Mouse (Mus musculus): ENCODE results near the gene 0610040J01Rik. TPM values are rescaled to one million over a fixed set of nuclear protein-coding genes. Genes with fewer than 3 reads are reported as not detected.

The 0610040J01Rik gene
- polyA plus RNA-seq, 1 experiment: 7.0 TPM

DNA sequence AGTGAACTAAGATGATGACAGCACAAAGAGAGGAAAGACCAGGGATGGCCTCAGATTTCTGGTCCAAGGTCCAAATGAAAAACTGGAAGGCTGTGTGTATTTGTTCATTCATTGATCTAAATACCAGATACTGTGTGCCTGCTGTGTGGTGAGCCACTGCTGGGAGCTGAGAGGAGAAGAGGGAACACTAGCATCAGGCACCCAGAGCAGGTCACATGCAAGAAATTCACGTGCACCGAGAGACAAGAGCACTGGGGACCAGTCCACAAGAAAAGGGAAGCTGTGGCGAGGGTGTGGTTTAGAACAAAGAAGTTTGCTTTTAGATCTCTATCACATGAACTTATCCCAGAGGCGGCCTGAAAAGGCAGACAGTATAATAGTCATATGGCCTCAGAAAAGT, 126.4 kb downstream of the 0610040J01Rik start:
- H3K27ac ChIP-seq (ENCODE audit: insufficient read depth, low read length): no peak overlapping the region
- H3K4me1 ChIP-seq (ENCODE audit: control insufficient read depth, insufficient read depth, low read length): no peaks in the 10 kb centered on the region
- H3K4me3 ChIP-seq (ENCODE audit: insufficient read depth, low read length): no peak overlapping the region
- TF ChIP-seq CTCF (IDR thresholded peaks at IDR 0.05; ENCODE audit: extremely low read depth, insufficient read depth, low read length): no peak
- no peak for TF ChIP-seq POLR2A (IDR thresholded peaks at IDR 0.05; ENCODE audit: extremely low read depth, insufficient read depth, low read length)

DNA sequence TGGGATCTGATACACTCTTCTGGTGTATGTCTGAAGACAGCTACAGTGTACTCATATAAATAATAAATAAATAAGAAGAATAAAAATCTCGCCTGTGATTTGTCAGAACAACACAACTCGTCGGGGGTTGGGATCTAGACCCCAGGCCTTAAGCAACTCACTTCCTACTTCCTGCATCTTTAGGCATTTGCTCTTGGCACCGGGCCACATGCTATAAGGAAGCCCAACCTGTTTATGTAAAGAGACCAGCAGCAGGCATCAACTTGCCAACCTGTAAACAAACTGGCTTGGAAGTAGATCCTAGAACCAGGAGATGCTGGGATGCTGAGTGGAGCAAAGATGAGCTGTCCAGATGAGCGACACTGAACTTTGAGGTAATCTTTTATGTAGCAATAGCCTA, 129.7 kb downstream of the 0610040J01Rik start:
- TF ChIP-seq CTCF (IDR thresholded peaks at IDR 0.05; ENCODE audit: extremely low read depth, insufficient read depth, low read length) (no peak), POLR2A (IDR thresholded peaks at IDR 0.05; ENCODE audit: extremely low read depth, insufficient read depth, low read length) (no peak)
- H3K4me3 ChIP-seq (ENCODE audit: insufficient read depth, low read length): no peak overlapping the region
- no peaks in the 10 kb centered on the region for H3K4me1 ChIP-seq (ENCODE audit: control insufficient read depth, insufficient read depth, low read length)
- H3K27ac ChIP-seq (ENCODE audit: insufficient read depth, low read length): no peak overlapping the region

DNA sequence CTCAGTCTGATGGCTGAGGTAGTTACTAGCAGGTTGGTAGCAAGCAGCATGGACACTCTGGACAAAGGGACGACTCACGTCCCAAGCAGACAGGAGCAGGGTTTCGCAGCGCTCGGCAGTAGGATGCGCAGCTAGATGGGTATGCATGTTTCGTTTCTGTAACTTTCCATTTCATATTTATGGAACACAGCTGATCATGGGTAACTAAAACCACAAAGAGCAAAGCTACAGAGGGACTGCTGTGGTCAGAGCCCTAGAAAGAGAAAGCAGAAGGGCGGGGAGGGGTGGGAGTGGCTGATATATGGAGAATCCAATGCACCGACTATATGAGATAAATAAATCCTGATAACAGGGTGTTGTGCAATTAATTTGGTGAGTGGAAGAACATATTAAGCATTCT, 131.1 kb downstream of the 0610040J01Rik start:
- Histone ChIP-seq H3K27ac (ENCODE audit: insufficient read depth, low read length) (no peak overlapping the region), H3K4me3 (ENCODE audit: insufficient read depth, low read length) (no peak overlapping the region), H3K4me1 (ENCODE audit: control insufficient read depth, insufficient read depth, low read length) (no peaks in the 10 kb centered on the region)
- no peak for TF ChIP-seq CTCF (IDR thresholded peaks at IDR 0.05; ENCODE audit: extremely low read depth, insufficient read depth, low read length)
- no peak for TF ChIP-seq POLR2A (IDR thresholded peaks at IDR 0.05; ENCODE audit: extremely low read depth, insufficient read depth, low read length)

DNA sequence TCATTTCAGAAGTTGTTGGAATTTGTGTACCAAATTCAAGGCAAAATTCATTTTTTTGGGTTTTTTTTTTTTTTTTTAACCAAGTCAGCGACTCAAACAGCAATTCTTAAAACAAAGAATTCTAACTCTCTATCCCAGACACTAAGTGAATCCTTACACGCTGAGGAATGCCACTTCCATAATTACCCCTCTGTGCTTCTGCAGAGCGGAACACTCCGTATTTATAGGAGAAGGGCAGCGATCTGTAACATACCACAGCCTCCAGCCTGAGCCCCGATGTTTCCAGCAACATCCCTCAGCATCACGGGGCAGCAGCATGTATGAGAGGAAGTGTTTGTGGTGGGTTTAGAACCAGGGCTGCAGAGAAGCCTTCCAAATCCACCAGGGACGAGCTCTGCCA, 135.4 kb downstream of the 0610040J01Rik start:
- Histone ChIP-seq H3K4me3 (ENCODE audit: insufficient read depth, low read length) (no peak overlapping the region), H3K27ac (ENCODE audit: insufficient read depth, low read length) (no peak overlapping the region), H3K4me1 (ENCODE audit: control insufficient read depth, insufficient read depth, low read length) (no peaks in the 10 kb centered on the region)
- TF ChIP-seq POLR2A (IDR thresholded peaks at IDR 0.05; ENCODE audit: extremely low read depth, insufficient read depth, low read length): no peak
- no peak for TF ChIP-seq CTCF (IDR thresholded peaks at IDR 0.05; ENCODE audit: extremely low read depth, insufficient read depth, low read length)

DNA sequence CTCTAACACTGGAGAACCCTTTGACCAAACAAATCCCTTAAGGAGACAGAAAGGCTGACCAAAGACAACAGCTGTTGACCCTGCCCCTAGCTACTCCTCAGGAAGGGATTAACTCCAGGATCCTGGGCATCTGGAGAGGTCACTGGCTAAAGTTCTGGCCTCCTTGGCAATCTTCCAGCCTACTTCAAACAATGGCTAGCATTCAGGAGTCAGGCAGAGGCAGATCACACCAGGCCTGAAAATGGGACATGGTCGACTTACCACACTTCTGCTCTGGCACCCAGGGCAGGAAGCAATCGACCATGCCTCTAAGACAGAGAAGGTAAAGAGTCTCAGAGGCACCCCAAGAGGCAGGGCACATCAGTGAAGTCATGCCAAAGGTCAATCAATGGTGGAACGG, 137.0 kb downstream of the 0610040J01Rik start:
- H3K27ac ChIP-seq (ENCODE audit: insufficient read depth, low read length): no peak overlapping the region
- H3K4me1 ChIP-seq (ENCODE audit: control insufficient read depth, insufficient read depth, low read length): no peaks in the 10 kb centered on the region
- H3K4me3 ChIP-seq (ENCODE audit: insufficient read depth, low read length): no peak overlapping the region
- no peak for TF ChIP-seq POLR2A (IDR thresholded peaks at IDR 0.05; ENCODE audit: extremely low read depth, insufficient read depth, low read length)
- TF ChIP-seq CTCF (IDR thresholded peaks at IDR 0.05; ENCODE audit: extremely low read depth, insufficient read depth, low read length): no peak

Other genes starting within 250 kb of the 0610040J01Rik start
- gene Nwd2, start 163.3 kb upstream of the 0610040J01Rik start, polyA plus RNA-seq (2012; rRNA removed): 18.4 and 18.8 TPM in 2 replicates
- gene Rell1, start 156.5 kb downstream of the 0610040J01Rik start, polyA plus RNA-seq (2012; rRNA removed): 14.5 and 14.9 TPM in 2 replicates

Measured in cortical plate, adult 2 months (tissue).